Mouse (Mus musculus) stomach, postnatal 0 days (tissue): ENCODE data around the gene Grm5. TPM values are rescaled to one million over a fixed set of nuclear protein-coding genes. Genes with fewer than 3 reads are reported as not detected.

Experiments used
- ATAC-seq: fragments of 200-750 bp; cut with Nextera tagmentation; 2 replicates; pipeline ENCODE4 v1.8.0; 2017; ENCODE audit not compliant: low FRiP score, low TSS enrichment
- DNase-seq: peaks from one replicate; pipeline ENCODE4 v3.0.0-alpha.2; 2016; ENCODE audit warnings: low spot score
- H3K27ac ChIP-seq: fragments of 300-500 bp; sonication (generic); replicated peaks from 2 replicates; pipeline ENCODE4 v1.5.1; 2014; ENCODE audit warnings: mild to moderate bottlenecking, control low read depth
- H3K27me3 ChIP-seq: fragments of 300-500 bp; sonication (generic); 2 replicates; pipeline ENCODE4 v1.6.1; 2014; ENCODE audit warnings: low read length; ENCODE audit not compliant: control insufficient read depth, insufficient read depth
- H3K36me3 ChIP-seq: fragments of 300-500 bp; sonication (generic); 2 replicates; pipeline ENCODE4 v1.6.1; 2014; ENCODE audit warnings: low read length, mixed read lengths; ENCODE audit not compliant: control insufficient read depth, insufficient read depth
- H3K4me1 ChIP-seq: fragments of 300-500 bp; sonication (generic); replicated peaks from 2 replicates; pipeline ENCODE4 v1.6.1; 2014; ENCODE audit warnings: antibody characterized with exemption; ENCODE audit not compliant: control insufficient read depth, insufficient read depth
- H3K4me2 ChIP-seq: fragments of 300-500 bp; sonication (generic); replicated peaks from 2 replicates; pipeline ENCODE4 v1.6.1; 2014; ENCODE audit warnings: low read depth, mild to moderate bottlenecking, control low read depth, moderate library complexity
- H3K4me3 ChIP-seq: fragments of 300-500 bp; sonication (generic); 2 replicates; pipeline ENCODE4 v1.5.1; 2014; ENCODE audit warnings: low read depth, low read length, control low read depth
- H3K9ac ChIP-seq: fragments of 300-500 bp; sonication (generic); 2 replicates; pipeline ENCODE4 v1.6.1; 2014; ENCODE audit warnings: mild to moderate bottlenecking, low read length, control low read depth, mixed read lengths
- H3K9me3 ChIP-seq: fragments of 300-500 bp; sonication (generic); 2 replicates; pipeline ENCODE4 v1.6.1; 2016; ENCODE audit warnings: low read length; ENCODE audit not compliant: control insufficient read depth
- CTCF ChIP-seq: IDR thresholded peaks from 2 replicates; pipeline ENCODE4 v1.5.1; 2016; ENCODE audit warnings: antibody characterized with exemption, low read depth, mild to moderate bottlenecking, moderate library complexity
- EP300 ChIP-seq: optimal IDR thresholded peaks from 2 replicates; pipeline ENCODE3; 2016; ENCODE audit warnings: antibody characterized with exemption
- WGBS: fragments of 180-500 bp; shearing (Covaris S2); extraction: QIAGEN DNeasy Blood & Tissue Kit; methylation state at CpG from one replicate; pipeline ENCODE4 v1.1.7; 2014; 5-methylcytosine and 5-hydroxymethylcytosine counted together
- polyA plus RNA-seq: library from polyadenylated mRNA; unstranded; fragments of >200 nt; fragmentation: Nextera tagmentation; extraction: Ambion mirVana; gene quantifications from 2 replicates; pipeline ENCODE4 v1.2.1, GENCODE M21; 2015

The Grm5 gene
- polyA plus RNA-seq, 1 experiment from 2014 or later, result not detected

DNA sequence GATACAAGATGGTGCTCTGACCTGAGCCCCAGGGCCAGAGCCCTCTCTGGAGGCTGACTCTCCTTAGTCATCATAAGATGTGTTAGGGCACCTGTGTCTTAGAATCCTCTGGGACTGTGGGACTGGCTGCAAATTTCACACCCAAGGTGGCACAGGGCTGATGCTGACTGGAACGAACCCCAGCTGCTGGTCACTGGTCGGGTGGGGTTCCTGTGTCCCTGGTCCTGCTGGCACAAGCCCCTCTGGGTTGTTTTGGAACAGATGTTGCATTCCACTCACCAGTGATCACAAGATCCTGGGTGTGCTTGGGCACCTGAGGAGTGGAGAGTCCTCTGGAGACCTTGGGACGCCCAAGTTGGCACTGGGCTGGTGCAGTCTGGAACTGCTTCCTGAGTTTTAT is 430.5 kb downstream of the Grm5 start:
- Histone ChIP-seq H3K9me3 (no peaks in the 10 kb centered on the region), H3K27me3 (no peaks in the 10 kb centered on the region), H3K4me2 (no peak overlapping the region), H3K4me3 (no peak overlapping the region), H3K36me3 (no peaks in the 10 kb centered on the region), H3K9ac (no peak overlapping the region), H3K27ac (no peak overlapping the region), H3K4me1 (no peaks in the 10 kb centered on the region)
- WGBS, result 75% methylated on average over 3 of the region's 3 CpGs
- ATAC-seq, result no peak
- TF ChIP-seq EP300, result no peak
- TF ChIP-seq CTCF, result no peak
- no peak for DNase-seq

DNA sequence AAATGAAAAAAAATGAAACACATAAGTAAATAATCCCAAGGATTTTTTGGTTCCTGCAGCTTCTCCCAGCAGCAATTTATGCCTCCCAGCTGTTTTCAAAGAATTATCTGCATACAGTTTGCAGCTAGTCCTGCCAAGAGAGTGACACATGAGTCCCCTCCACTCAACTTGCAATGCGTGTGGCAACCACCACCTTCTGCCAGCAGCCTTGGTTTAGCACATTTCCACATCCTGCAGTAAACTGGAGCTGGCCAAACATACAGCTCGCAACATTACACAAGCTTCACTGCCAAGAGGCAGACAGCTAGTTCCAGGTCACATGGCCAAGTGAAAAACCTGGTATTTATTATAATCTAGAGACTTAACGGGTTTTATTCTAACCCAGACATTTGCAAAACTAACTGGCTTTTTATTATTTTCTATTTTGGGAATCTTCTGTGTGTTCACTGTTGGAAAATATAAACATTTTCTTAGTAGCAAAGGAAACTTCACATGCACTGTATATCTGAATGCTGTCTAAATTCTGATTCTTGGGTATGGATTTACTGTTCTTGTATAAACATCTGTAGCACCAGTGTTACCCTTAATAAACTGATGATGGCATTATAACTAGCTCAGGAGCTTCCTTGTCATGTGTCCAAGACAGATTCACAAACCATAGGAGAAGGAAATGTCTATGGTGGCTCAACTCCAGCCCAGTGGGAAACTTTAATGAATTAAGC is 443.6 kb downstream of the Grm5 start:
- H3K4me1 ChIP-seq, result no peaks in the 10 kb centered on the region
- ATAC-seq, result no peak
- no peak for TF ChIP-seq CTCF
- H3K9me3 ChIP-seq, result no peaks in the 10 kb centered on the region
- H3K4me2 ChIP-seq, result no peak overlapping the region
- 37% methylated on average over 3 of the region's 3 CpGs for WGBS
- H3K27me3 ChIP-seq, result no peaks in the 10 kb centered on the region
- H3K27ac ChIP-seq, result no peak overlapping the region
- H3K4me3 ChIP-seq, result no peak overlapping the region
- DNase-seq, result no peak
- H3K9ac ChIP-seq, result no peak overlapping the region
- H3K36me3 ChIP-seq, result no peaks in the 10 kb centered on the region

DNA sequence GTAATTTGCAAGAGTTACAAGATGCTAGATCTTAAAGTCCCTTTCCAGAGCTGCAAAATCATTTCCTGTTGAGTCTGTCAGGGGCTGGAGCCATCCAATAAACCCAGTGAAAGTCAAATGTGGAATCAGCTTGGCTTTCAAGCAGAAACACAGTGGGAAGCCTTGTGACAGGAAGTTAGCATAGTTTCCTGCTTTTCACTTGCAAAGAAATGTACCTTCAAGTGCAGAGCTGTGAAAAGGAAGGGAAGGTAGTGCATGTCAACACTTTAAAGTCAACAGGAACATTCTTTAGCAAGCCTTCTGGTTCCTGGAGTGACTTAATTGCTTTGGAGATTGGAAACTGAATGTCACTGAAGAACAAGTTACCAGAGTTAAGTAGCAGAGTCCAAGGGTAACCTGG is 463.4 kb downstream of the Grm5 start:
- Histone ChIP-seq H3K27ac (no peak overlapping the region), H3K4me3 (no peak overlapping the region), H3K9me3 (no peaks in the 10 kb centered on the region), H3K36me3 (no peaks in the 10 kb centered on the region), H3K4me2 (no peak overlapping the region), H3K27me3 (no peaks in the 10 kb centered on the region), H3K4me1 (no peaks in the 10 kb centered on the region), H3K9ac (no peak overlapping the region)
- DNase-seq, result no peak
- TF ChIP-seq EP300 (no peak), CTCF (no peak)
- no peak for ATAC-seq

GRCm38 (mm10) chr7:88054224-88054938 is 470.4 kb downstream of the Grm5 start:
- H3K36me3 ChIP-seq, result no peaks in the 10 kb centered on the region
- H3K9ac ChIP-seq, result no peak overlapping the region
- H3K27ac ChIP-seq, result no peak overlapping the region
- no peak overlapping the region for H3K4me2 ChIP-seq
- 39% methylated on average over 1 of the region's 1 CpGs for WGBS
- H3K9me3 ChIP-seq, result no peaks in the 10 kb centered on the region
- DNase-seq (no peak), ATAC-seq (peak; percentile 91)
- no peaks in the 10 kb centered on the region for H3K27me3 ChIP-seq
- TF ChIP-seq CTCF, result no peak
- TF ChIP-seq EP300, result no peak
- no peaks in the 10 kb centered on the region for H3K4me1 ChIP-seq
- H3K4me3 ChIP-seq, result no peak overlapping the region

- DNase-seq (no peak), ATAC-seq (no peak)
- no peaks in the 10 kb centered on the region for H3K36me3 ChIP-seq
- no peak overlapping the region for H3K27ac ChIP-seq
- no peaks in the 10 kb centered on the region for H3K9me3 ChIP-seq
- TF ChIP-seq EP300 (no peak), CTCF (no peak)
- 28% methylated on average over 2 of the region's 2 CpGs for WGBS
- H3K4me2 ChIP-seq, result no peak overlapping the region
- H3K9ac ChIP-seq, result no peak overlapping the region
- no peaks in the 10 kb centered on the region for H3K27me3 ChIP-seq
- no peaks in the 10 kb centered on the region for H3K4me1 ChIP-seq
- H3K4me3 ChIP-seq, result no peak overlapping the region
These were observed 472.5 kb downstream of the Grm5 start for GRCm38 (mm10) chr7:88056438-88056837.

- Histone ChIP-seq H3K36me3 (no peaks in the 10 kb centered on the region), H3K4me2 (no peak overlapping the region), H3K27ac (no peak overlapping the region), H3K4me1 (no peaks in the 10 kb centered on the region), H3K9ac (no peak overlapping the region), H3K9me3 (no peaks in the 10 kb centered on the region), H3K27me3 (no peaks in the 10 kb centered on the region), H3K4me3 (no peak overlapping the region)
- ATAC-seq (no peak), DNase-seq (no peak)
- TF ChIP-seq CTCF, result no peak
- TF ChIP-seq EP300, result no peak
These were observed 507.1 kb downstream of the Grm5 start for GRCm38 (mm10) chr7:88091115-88091514.
